Mouse (Mus musculus) MEL-GATA-1-ER (cell line): ENCODE data around the gene Abcd1.
"Not testable (repeated sequence)": the region's sequence is repeated elsewhere in the genome, so short reads cannot be mapped to it uniquely, and the experiment has no call there.

Experiments
- DNase-seq: peaks from one replicate; pipeline ENCODE4 v3.0.0-alpha.2; 2012; ENCODE audit warnings: low read depth; ENCODE audit errors: extremely low read depth

The Abcd1 gene

DNA sequence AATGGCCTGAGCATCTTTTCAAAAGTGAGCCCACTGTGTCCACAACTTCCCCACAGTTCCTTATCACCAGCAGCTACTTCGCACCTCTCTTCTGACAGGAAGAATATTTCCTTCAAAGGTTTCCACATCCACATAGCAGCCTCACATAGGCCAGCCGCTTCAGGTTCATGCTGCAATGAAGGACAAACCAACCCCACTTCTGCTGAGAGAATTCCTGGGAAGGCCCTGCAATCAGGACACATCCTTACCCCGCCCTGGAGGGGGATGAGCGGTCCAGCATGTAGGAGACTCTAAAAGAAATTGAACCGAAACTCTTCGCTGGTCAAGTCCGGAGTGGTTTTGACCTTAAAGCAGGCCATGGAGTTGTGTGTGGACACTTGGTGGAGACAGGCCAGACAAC, 23.4 kb downstream of the Abcd1 start:
- not testable (repeated sequence) for DNase-seq

DNA sequence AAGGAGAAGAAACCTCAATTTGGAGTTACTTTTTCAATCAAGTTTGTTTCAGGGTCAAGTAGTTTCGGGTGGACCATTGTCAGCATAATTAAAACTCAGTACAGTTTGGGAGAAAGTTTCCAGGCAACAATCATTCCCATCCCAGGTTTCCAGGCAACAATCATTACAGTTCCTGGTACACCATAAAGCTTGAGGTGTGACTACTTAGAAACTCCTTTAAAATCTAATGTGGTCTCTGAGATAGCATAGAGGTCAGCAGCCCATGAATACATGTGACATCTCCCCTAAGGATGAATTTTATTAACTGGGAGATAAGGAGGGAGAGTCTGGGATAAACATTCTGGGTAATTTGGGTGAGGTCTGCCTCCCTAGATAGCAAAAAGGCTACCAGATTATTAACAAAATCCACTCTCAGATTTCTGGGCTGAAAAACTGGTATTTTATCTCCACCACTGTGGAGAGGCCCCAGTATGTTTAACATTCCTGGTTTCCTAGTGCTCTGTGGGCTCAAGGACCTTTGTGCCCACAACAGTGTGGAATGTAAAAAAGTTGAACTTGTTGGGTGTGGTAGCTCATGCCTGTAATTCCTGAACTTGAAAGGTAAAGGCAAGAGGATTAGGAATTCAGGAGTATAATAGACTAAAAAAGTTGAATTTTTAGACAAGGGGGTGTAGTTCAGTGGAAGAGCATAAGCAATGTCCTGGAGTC, 28.5 kb downstream of the Abcd1 start:
- peak; percentile 4 for DNase-seq

GRCm38 (mm10) chrX:73748977-73749376, 32.6 kb downstream of the Abcd1 start:
- DNase-seq: peak; percentile 16

GRCm38 (mm10) chrX:73756334-73757140, 40.1 kb downstream of the Abcd1 start, which contains the start of gene Plxnb3:
Gene Plxnb3 (plus strand): TSS chrX:73757090.
- no peak for DNase-seq

DNA sequence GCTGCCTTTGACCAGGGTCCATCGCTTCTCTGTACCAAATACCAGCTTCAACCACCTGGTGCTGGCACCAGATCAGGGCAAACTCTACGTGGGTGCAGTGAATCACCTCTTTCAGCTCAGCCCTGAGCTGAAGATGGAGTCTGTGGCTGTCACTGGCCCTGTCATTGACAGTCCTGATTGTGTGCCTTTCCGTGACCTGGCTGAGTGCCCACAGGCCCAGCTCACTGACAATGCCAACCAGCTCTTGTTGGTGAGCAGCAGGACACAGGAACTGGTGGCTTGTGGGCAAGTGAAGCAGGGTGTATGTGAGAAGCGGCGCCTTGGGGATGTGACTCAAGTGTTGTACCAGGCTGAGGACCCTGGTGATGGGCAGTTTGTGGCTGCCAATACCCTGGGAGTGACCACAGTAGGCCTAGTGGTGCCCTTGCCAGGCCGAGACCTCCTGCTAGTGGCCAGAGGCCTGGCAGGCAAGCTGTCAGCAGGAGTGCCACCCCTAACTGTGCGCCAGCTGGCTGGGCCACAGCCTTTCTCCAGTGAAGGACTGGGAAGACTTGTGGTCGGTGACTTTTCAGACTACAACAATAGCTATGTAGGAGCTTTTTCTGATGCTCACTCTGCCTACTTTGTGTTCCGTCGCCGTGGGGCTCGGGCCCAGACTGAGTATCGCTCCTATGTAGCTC, 42.4 kb downstream of the Abcd1 start:
- no peak for DNase-seq

GRCm38 (mm10) chrX:73765311-73765710, 48.9 kb downstream of the Abcd1 start:
- peak; percentile 60 for DNase-seq

DNA sequence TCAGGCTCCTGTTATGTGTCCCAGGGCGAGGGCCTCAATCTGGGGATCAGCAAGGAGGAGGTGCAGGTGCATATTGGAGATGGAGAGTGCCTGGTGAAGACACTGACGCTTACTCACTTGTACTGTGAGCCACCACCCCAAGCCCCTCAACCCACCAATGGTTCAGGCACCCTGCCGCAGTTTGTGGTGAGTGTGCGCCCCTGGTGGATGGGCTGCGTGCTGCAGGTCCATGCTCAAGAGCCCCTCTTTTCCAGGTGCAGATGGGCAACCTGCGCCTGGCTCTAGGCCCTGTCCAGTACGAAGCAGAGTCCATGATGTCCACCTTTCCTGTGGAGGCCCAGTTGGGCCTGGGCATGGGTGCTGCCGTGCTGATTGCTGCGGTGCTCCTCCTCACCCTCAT, 50.9 kb downstream of the Abcd1 start:
- no peak for DNase-seq

GRCm38 (mm10) chrX:73774168-73774760, 57.9 kb downstream of the Abcd1 start, which contains the start of gene Srpk3:
Gene Srpk3 (plus strand): TSS chrX:73774405.
- DNase-seq: no peak

DNA sequence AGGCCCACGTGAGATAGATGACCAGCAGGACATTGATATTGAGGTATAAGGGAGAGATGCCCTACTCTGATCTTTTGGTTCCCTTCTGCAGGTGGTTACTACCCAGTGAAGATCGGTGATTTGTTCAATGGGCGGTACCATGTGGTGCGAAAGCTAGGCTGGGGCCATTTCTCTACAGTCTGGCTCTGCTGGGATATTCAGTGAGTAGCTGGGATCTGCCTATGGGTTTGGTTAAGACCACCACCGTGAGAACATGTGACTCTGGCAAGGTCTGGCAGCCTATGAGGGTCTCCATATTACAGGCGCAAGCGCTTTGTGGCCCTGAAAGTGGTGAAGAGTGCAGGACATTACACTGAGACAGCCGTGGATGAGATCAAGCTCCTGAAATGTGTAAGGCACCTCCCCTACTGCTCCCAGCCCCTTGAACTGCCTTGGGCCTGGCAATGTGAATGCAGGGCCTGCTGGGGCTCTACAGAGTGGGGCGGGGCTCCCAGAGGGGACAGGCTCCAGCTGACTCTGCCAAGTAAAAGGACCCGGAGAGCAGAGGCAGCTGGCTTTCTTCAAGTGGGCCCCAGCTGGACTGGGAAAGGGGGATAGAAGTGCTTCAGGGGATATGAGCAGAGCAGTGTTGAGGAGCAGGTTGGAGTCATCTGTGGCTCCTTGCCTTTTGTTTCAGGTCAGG, 58.5 kb downstream of the Abcd1 start:
- no peak for DNase-seq

DNA sequence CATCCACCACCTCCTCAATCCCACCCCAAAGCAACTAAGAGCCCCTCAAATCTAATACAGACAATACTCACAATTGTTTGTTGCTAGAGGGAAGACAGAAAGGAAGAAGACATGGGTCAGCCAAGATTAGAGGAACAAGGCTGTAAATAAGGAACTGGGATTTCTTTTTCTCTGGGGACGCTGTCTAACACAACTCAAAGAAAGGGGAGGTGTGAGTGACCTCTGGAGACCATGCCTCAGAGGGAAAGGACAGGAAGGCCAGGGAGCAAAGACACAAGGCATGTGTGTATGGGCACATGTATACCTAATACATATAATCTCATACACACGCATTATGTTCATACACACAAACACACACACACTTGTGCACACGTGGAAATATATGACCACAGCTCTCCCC, 65.8 kb downstream of the Abcd1 start:
- DNase-seq: no peak

- DNase-seq: no peak
Measured at GRCm38 (mm10) chrX:73785666-73786065, 69.3 kb downstream of the Abcd1 start.

DNA sequence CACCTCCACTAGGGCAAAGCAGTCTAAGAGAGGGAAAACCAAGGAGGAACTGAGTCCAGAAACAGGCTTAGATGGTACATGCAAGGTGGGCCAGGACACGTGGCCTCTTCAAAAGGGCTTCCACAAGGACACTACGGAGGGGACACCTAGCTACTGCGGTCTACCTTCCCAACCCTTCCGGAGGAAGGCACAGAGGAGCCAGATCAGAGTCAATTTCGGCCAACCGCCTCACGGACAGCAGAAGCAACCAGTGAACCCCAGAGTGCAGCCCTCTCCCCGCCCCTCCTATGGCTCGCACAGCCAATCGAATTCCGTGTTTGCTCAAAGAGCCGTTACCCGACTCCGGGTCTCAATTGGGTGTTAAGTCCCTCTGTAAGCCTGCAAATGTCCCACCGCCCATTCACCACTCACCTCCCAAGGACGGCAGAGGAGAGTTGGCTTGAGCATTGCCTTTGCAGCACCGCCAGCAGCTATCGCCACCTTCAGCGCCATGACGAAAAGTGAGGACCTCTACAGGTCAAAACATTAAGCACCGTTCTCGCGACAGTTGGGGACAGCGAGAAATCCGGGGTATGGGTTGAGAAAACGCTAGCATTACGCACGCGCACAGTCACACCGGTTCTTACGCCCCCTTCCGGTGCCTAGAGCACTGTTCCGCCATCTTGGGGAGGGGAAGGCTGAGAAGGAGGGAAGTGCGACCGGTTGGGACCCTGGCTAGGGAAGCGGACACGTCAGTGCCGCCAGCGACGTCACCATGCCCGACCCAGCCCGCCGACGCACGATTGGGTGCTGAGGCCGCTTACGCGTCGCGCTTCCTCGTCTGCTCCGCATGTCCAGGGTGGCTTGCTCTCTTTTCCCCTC, 70.2 kb downstream of the Abcd1 start, which contains the start of the genes Idh3g and Ssr4:
Idh3g (minus strand) TSS at position 534 of the 861 bp plus-strand sequence.
Ssr4 (plus strand) TSS at position 665 of the 861 bp plus-strand sequence.
- peak; percentile 98 for DNase-seq

- DNase-seq: no peak
Measured at GRCm38 (mm10) chrX:73787225-73787558, 70.8 kb downstream of the Abcd1 start.
